Mouse (Mus musculus) E14TG2a.4 (cell line): ENCODE results near the gene Ankrd23.

Source experiments
- H3K27me3 ChIP-seq: 2 replicates; pipeline ENCODE4 v1.6.1; 2014; ENCODE audit warnings: low read length, control low read depth; ENCODE audit not compliant: insufficient read depth
- H3K36me3 ChIP-seq: 2 replicates; pipeline ENCODE4 v1.6.1; 2014; ENCODE audit warnings: low read length, control low read depth; ENCODE audit not compliant: insufficient read depth
- H3K4me1 ChIP-seq: replicated peaks from 2 replicates; pipeline ENCODE4 v1.6.1; 2014; ENCODE audit warnings: low read depth, low read length, control low read depth
- H3K4me3 ChIP-seq: replicated peaks from 2 replicates; pipeline ENCODE4 v1.5.1; 2014; ENCODE audit warnings: mild to moderate bottlenecking, low read length
- H3K9me3 ChIP-seq: 2 replicates; pipeline ENCODE4 v1.6.1; 2014; ENCODE audit warnings: low read length, control low read depth
- CTCF ChIP-seq: conservative IDR thresholded peaks from 2 replicates; pipeline ENCODE4 v1.5.1; 2014; ENCODE audit warnings: low read length
- NANOG ChIP-seq: IDR thresholded peaks from 2 replicates; pipeline ENCODE4 v1.6.1; 2014; ENCODE audit warnings: borderline replicate concordance, low read length, mixed read lengths
- POU5F1 ChIP-seq: IDR thresholded peaks from 2 replicates; pipeline ENCODE4 v1.6.1; 2014; ENCODE audit warnings: low read length, borderline replicate concordance

The Ankrd23 gene

GRCm38 (mm10) chr1:36575347-36575746 lies 38.7 kb upstream of the Ankrd23 start:
- no peak for TF ChIP-seq CTCF
- no peak for TF ChIP-seq POU5F1
- no peak for TF ChIP-seq NANOG
- peaks cover 12% of the 10 kb centered on the region for H3K27me3 ChIP-seq

DNA sequence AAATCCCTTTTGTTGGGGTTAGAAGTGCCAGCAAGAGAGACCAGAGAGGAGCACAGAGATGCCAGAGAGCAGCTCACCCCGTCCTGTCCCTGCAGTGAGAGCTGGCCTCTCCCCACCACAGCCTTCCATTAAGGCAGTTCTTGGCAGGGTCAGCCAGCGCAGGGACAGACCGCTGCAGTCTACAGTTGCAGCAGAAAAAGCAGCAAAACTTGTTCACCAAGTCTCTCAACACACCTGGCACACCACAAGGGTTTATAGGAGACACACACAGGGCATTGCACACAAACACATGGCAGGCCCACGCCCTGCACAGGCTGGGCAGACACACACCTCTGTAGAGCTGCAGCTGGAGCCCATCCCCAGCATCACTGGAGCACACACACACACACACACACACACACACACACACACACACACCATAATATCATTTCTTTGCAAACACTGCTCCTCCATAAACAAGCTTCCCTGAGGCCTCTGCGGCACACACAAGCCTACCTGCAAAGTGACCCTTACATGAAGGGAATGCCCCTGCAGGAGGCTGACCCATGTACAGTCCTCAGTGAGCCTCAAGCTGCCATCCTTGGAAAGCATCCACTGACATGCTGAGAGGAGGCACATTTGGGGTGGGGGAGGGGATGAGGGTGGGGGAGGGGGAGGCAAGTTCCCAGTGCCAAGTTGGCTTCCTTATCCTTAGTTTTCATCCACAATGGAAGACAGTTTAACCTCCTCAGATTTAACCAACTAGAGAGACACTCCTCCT lies 37.7 kb upstream of the Ankrd23 start:
- TF ChIP-seq POU5F1 (no peak), NANOG (no peak), CTCF (no peak)
- Histone ChIP-seq H3K27me3 (peaks cover 16% of the 10 kb centered on the region), H3K4me3 (no peak overlapping the region), H3K4me1 (peaks cover 91% of the 10 kb centered on the region), H3K36me3 (no peaks in the 10 kb centered on the region), H3K9me3 (no peaks in the 10 kb centered on the region)

More at GRCm38 (mm10) chr1:36575347-36575746, 38.7 kb upstream of the Ankrd23 start:
- Histone ChIP-seq H3K36me3 (no peaks in the 10 kb centered on the region), H3K4me3 (no peak overlapping the region), H3K9me3 (no peaks in the 10 kb centered on the region), H3K4me1 (peaks cover 91% of the 10 kb centered on the region)

DNA sequence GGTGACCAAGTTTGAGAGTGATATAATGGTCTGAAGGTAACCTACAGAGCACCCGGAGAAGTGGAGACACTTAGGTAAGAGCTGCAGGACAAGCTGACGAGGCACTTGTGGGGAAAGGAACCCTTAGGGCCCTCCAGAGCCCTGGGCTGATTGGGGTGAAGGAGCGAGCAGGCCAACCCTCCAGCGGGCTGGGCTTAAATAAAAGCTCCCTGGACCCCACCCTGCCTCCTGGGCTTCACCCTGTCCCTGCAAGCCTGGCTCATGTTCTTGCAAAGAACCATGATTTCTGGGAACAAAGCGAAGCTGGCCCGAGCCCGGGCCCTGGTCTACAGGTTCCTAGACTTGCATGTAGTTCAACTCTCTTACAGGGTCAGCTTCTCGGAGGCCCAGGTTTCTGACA lies 36.8 kb upstream of the Ankrd23 start:
- TF ChIP-seq POU5F1 (no peak), NANOG (no peak), CTCF (no peak)
- H3K4me1 ChIP-seq: peaks cover 92% of the 10 kb centered on the region
- H3K9me3 ChIP-seq: no peaks in the 10 kb centered on the region
- H3K36me3 ChIP-seq: no peaks in the 10 kb centered on the region
- no peak overlapping the region for H3K4me3 ChIP-seq
- H3K27me3 ChIP-seq: peaks cover 16% of the 10 kb centered on the region

- TF ChIP-seq CTCF (no peak), POU5F1 (no peak)
- Histone ChIP-seq H3K4me3 (no peak overlapping the region), H3K9me3 (no peaks in the 10 kb centered on the region), H3K4me1 (peaks cover 92% of the 10 kb centered on the region), H3K27me3 (peaks cover 10% of the 10 kb centered on the region; the same call in 1 of the 2 replicates), H3K36me3 (no peaks in the 10 kb centered on the region)
Observed at GRCm38 (mm10) chr1:36572709-36573108, 36.0 kb upstream of the Ankrd23 start.

DNA sequence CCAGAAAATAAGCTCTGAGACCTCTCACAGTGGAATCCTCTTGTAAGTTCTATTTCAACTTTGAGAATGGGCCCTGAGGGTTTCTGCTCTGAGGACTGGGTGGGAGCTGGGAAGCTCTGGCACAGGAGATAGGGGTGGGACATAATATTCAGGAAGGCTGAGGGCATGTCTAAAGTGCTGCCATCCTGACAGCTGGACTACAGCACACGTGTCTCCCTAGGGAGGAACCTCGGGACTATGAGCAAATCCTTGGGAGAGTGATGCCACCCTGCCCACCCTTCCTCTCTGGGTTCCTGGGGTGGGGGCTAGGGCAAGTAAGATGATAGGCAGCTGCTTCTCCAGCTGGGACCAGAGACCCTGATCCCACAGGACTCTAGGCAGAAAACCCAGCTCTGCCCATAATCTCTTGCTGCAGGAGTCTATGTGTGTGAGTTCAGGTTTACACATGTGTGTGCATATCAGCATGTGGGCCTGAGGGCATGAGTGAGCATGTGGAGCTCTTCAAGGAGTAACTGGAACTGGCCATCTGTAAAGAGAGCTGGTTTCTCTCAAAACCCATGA lies 35.5 kb upstream of the Ankrd23 start:
- Histone ChIP-seq H3K4me3 (no peak overlapping the region), H3K36me3 (no peaks in the 10 kb centered on the region), H3K27me3 (peaks cover 10% of the 10 kb centered on the region; the same call in 1 of the 2 replicates), H3K9me3 (no peaks in the 10 kb centered on the region), H3K4me1 (peaks cover 92% of the 10 kb centered on the region)
- no peak for TF ChIP-seq POU5F1
- TF ChIP-seq CTCF: no peak

DNA sequence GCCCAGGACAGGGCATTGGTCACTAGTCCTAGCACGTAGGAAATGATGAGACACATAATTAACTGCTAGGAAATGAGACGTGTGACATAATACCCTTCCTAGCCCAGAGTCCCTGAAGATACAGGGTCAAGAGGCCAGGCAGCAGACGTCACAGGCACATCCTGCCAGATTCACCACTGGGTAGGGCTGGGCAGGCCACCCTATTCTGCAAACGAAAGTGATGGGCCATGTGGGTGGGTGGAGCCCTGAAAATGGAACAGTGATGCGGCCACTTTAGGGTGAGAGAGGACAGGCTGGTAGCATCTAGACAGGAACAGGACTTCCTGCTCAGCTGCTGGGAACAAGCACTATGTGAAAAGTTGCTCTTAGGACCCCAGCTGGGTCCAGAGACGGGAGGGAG lies 34.9 kb upstream of the Ankrd23 start:
- peaks cover 10% of the 10 kb centered on the region; the same call in 1 of the 2 replicates for H3K27me3 ChIP-seq
- peaks cover 92% of the 10 kb centered on the region for H3K4me1 ChIP-seq
- no peak overlapping the region for H3K4me3 ChIP-seq
- H3K36me3 ChIP-seq: no peaks in the 10 kb centered on the region
- TF ChIP-seq CTCF (no peak), POU5F1 (no peak), NANOG (no peak)
- no peaks in the 10 kb centered on the region for H3K9me3 ChIP-seq

DNA sequence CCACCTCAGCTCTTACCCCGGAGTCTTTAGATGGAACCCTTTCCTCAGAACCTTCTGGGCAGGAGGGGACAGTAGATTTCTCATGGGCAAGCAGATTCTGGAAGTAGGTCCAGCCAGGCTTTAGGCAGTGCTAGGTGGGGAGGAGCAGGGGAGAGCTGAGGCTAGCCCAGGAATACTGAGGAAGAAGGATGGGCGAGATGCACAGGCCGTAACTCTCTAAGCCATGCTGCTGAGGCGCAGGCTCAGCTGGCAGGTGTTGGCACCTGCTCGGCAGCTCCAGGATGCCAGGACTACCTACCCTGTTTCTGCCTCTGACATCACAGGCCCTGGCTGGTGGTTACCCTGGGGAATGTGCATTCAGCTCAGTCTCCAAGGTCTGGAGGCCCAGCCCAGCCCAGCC lies 33.6 kb upstream of the Ankrd23 start:
- peaks cover 90% of the 10 kb centered on the region for H3K4me1 ChIP-seq

DNA sequence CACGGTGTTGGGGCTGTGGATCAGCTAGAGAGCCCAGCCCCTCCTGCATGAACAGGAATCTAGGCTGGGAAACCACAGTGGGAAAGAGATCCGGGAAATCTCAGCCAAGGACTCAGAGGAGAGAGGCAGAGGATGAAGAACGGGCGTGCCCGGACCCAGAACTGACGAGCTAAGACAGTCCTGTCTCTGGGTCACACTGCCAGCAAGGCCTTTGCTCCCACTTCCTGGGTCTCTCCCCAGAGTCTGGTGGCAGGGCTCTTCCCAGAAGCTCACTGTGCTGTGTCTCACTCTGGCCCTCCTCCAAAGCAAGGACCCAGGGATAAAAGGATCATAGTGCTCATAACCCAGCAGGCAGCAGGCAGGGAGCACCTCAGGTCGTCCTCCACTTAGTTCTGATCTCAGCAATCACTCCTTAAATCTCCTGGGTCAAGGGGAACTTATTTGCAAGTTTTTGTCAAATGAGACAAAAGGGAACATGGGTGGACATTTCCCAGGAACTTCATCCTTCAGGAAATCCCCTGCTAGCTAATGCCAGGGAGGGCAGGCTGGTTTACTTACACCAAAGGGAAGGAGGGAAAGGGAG lies 33.1 kb upstream of the Ankrd23 start:
- Histone ChIP-seq H3K36me3 (no peaks in the 10 kb centered on the region), H3K27me3 (peaks cover 21% of the 10 kb centered on the region), H3K4me3 (no peak overlapping the region), H3K9me3 (no peaks in the 10 kb centered on the region), H3K4me1 (peaks cover 85% of the 10 kb centered on the region)
- TF ChIP-seq POU5F1 (no peak), NANOG (no peak), CTCF (no peak)

More for the DNA sequence above, 33.6 kb upstream of the Ankrd23 start:
- peaks cover 16% of the 10 kb centered on the region for H3K27me3 ChIP-seq
- TF ChIP-seq NANOG: no peak
- TF ChIP-seq POU5F1: no peak
- TF ChIP-seq CTCF: no peak
- H3K36me3 ChIP-seq: no peaks in the 10 kb centered on the region
- no peaks in the 10 kb centered on the region for H3K9me3 ChIP-seq
- H3K4me3 ChIP-seq: no peak overlapping the region
